Mouse (Mus musculus) limb, embryonic 11.5 days (tissue): ENCODE measurements at regions not wholly inside any gene's neighbourhood (a gene's known extent, or its start where the extent isn't known, plus 50 kb on each side); places are given as distances from the start of the nearest gene placed in this dataset.

Source experiments
- ATAC-seq: fragments of 200-750 bp; cut with Nextera tagmentation; 2 replicates; pipeline ENCODE4 v1.8.0; 2017; ENCODE audit warnings: low read depth; ENCODE audit not compliant: insufficient number of reproducible peaks, low FRiP score, low TSS enrichment
- DNase-seq: peaks from one replicate; pipeline ENCODE4 v3.0.0-alpha.2; 2015; ENCODE audit warnings: low spot score
- H3K27ac ChIP-seq: fragments of 300-500 bp; sonication (generic); replicated peaks from 2 replicates; pipeline ENCODE4 v1.5.1; 2014; ENCODE audit warnings: low read depth, mild to moderate bottlenecking, low read length
- H3K27me3 ChIP-seq: fragments of 300-500 bp; sonication (generic); 2 replicates; pipeline ENCODE4 v1.6.1; 2014; ENCODE audit warnings: mild to moderate bottlenecking, low read length, mixed read lengths; ENCODE audit not compliant: control insufficient read depth, insufficient read depth
- H3K36me3 ChIP-seq: fragments of 300-500 bp; sonication (generic); 2 replicates; pipeline ENCODE4 v1.6.1; 2014; ENCODE audit warnings: mild to moderate bottlenecking, low read length, moderate library complexity, mixed read lengths; ENCODE audit not compliant: control insufficient read depth, insufficient read depth
- H3K4me1 ChIP-seq: fragments of 300-500 bp; sonication (generic); 2 replicates; pipeline ENCODE4 v1.6.1; 2014; ENCODE audit warnings: low read length, mixed read lengths; ENCODE audit not compliant: control insufficient read depth, insufficient read depth
- H3K4me2 ChIP-seq: fragments of 300-500 bp; sonication (generic); 2 replicates; pipeline ENCODE4 v1.6.1; 2014; ENCODE audit warnings: low read depth, mild to moderate bottlenecking, moderate library complexity; ENCODE audit not compliant: severe bottlenecking
- H3K4me3 ChIP-seq: fragments of 300-500 bp; sonication (generic); 2 replicates; pipeline ENCODE4 v1.5.1; 2014; ENCODE audit warnings: low read depth, low read length
- H3K9ac ChIP-seq: fragments of 300-500 bp; sonication (generic); 2 replicates; pipeline ENCODE4 v1.6.1; 2014; ENCODE audit warnings: mild to moderate bottlenecking, low read length
- H3K9me3 ChIP-seq: fragments of 300-500 bp; sonication (generic); 2 replicates; pipeline ENCODE4 v1.6.1; 2016; ENCODE audit warnings: low read length; ENCODE audit not compliant: control insufficient read depth
- WGBS: fragments of 180-500 bp; shearing (Covaris S2); extraction: QIAGEN DNeasy Blood & Tissue Kit; methylation state at CpG from one replicate; pipeline ENCODE4 v1.1.7; 2014; 5-methylcytosine and 5-hydroxymethylcytosine counted together

DNA sequence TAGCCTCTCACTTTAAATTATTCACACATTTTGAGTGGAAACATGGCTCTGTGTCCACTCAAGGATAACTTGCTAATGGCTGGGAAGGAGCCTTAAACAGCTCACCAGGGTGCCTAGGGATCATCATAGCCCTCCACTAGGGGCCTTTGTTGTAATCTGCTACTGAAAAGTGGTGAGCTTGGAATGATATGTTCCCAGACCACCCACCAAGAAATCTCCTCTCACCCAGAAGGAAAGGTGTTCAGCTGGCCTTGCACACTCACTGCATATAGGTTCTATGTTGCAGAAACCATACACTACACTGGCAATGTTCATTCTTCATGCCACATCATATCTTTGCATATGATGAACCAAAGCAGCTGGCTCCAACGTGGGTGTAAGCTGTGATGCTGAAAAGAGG is 145.1 kb upstream of the Irx1 start:
- no peak overlapping the region for H3K4me2 ChIP-seq
- DNase-seq (no peak), ATAC-seq (no peak)
- H3K9me3 ChIP-seq: no peaks in the 10 kb centered on the region
- H3K27ac ChIP-seq: no peak overlapping the region
- no peaks in the 10 kb centered on the region for H3K27me3 ChIP-seq
- no peaks in the 10 kb centered on the region for H3K36me3 ChIP-seq
- no peak overlapping the region for H3K9ac ChIP-seq
- H3K4me1 ChIP-seq: no peaks in the 10 kb centered on the region
- H3K4me3 ChIP-seq: no peak overlapping the region
- WGBS: 89% methylated on average over 1 of the region's 1 CpGs

GRCm38 (mm10) chr13:72113942-72114341 is 150.4 kb upstream of the Irx1 start:
- H3K4me1 ChIP-seq: no peaks in the 10 kb centered on the region
- no peaks in the 10 kb centered on the region for H3K27me3 ChIP-seq
- WGBS: 87% methylated on average over 4 of the region's 4 CpGs
- no peak overlapping the region for H3K9ac ChIP-seq
- H3K27ac ChIP-seq: no peak overlapping the region
- H3K4me2 ChIP-seq: no peak overlapping the region
- no peaks in the 10 kb centered on the region for H3K9me3 ChIP-seq
- ATAC-seq (no peak), DNase-seq (no peak)
- no peaks in the 10 kb centered on the region for H3K36me3 ChIP-seq
- H3K4me3 ChIP-seq: no peak overlapping the region

GRCm38 (mm10) chr13:72114776-72115663 is 151.5 kb upstream of the Irx1 start:
- 36% methylated on average over 10 of the region's 10 CpGs for WGBS
- DNase-seq (no peak), ATAC-seq (no peak)
- H3K9ac ChIP-seq: no peak overlapping the region
- H3K27ac ChIP-seq: no peak overlapping the region
- no peak overlapping the region for H3K4me3 ChIP-seq
- no peak overlapping the region for H3K4me2 ChIP-seq
- no peaks in the 10 kb centered on the region for H3K4me1 ChIP-seq
- H3K9me3 ChIP-seq: no peaks in the 10 kb centered on the region
- no peaks in the 10 kb centered on the region for H3K36me3 ChIP-seq
- no peaks in the 10 kb centered on the region for H3K27me3 ChIP-seq

- Histone ChIP-seq H3K4me1 (no peaks in the 10 kb centered on the region), H3K36me3 (no peaks in the 10 kb centered on the region), H3K27ac (no peak overlapping the region), H3K9ac (no peak overlapping the region), H3K27me3 (no peaks in the 10 kb centered on the region), H3K9me3 (no peaks in the 10 kb centered on the region), H3K4me2 (no peak overlapping the region), H3K4me3 (no peak overlapping the region)
- ATAC-seq (no peak), DNase-seq (no peak)
- WGBS: 17% methylated on average over 7 of the region's 7 CpGs
These were observed 156.9 kb upstream of the Irx1 start for GRCm38 (mm10) chr13:72120467-72120866.

DNA sequence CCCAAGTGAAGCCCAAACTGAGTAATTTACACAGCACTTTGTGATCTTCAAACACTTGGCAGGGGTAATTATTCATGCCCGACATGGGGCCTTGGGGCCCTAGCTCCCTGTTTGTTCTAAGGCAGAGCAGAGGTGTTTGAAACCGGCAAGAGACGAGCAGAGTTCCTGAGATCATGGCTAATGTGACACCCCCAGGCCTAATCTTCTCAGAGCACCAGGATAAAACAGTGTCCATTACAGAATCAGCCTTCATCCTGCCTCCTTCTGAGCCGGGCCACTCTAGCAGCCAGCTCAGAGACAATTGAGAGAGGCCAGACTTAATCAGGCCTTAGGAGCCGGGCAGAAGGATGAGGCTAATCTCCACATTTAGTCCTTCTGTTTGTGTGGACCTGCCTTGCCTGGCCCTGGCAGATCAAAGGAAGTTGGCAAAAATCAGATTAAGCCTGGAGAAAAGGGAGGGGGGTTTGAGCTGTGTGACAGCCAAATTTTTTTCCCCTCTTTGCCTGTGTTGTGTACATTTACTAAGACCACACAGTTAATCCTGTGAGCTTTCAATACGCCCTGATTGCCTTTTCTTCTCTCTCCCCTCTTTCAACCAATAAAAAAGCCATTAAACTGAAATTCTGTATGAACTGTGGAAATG is 157.5 kb upstream of the Irx1 start:
- no peak overlapping the region for H3K27ac ChIP-seq
- no peaks in the 10 kb centered on the region for H3K9me3 ChIP-seq
- H3K4me2 ChIP-seq: no peak overlapping the region
- 6% methylated on average over 6 of the region's 6 CpGs for WGBS
- no peaks in the 10 kb centered on the region for H3K4me1 ChIP-seq
- no peaks in the 10 kb centered on the region for H3K27me3 ChIP-seq
- no peak overlapping the region for H3K4me3 ChIP-seq
- no peaks in the 10 kb centered on the region for H3K36me3 ChIP-seq
- no peak for DNase-seq
- ATAC-seq: no peak
- H3K9ac ChIP-seq: no peak overlapping the region

DNA sequence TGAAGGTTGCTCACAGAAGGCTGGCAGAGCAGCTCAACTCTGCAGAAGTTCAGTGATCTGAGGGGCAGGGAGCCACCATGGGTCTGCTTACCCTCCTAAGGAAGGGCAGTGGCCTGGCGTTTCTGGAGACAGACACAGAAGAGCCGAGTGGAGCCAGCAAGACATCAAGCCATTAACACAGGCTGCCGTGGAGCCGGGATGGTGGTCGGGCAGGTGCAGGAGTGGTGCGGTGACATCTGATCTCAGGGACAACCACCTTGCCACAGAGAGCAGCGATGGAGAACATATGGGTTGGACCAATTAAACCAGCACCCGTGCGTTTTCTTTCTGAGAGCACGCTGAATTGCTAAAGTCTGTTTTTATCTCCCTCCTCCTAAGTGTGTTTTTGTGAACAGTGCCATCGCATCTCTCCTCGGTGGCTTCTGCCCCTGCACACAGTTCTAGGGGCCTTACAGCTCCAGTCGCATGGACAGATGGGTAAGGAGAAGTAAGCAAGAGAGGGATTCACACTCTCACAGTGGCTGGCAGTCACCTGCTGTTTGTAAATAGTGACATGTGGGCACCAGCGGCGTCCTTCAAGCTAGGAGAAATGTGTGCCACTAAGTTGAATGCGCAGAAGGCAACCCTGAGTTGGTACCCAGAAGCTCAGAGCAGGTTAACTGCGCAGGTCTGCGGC is 158.2 kb upstream of the Irx1 start:
- Histone ChIP-seq H3K9ac (no peak overlapping the region), H3K36me3 (no peaks in the 10 kb centered on the region), H3K4me2 (no peak overlapping the region), H3K27me3 (no peaks in the 10 kb centered on the region), H3K27ac (no peak overlapping the region), H3K4me3 (no peak overlapping the region), H3K9me3 (no peaks in the 10 kb centered on the region), H3K4me1 (no peaks in the 10 kb centered on the region)
- WGBS: 50% methylated on average over 18 of the region's 18 CpGs
- no peak for ATAC-seq
- peak; percentile 27 for DNase-seq

DNA sequence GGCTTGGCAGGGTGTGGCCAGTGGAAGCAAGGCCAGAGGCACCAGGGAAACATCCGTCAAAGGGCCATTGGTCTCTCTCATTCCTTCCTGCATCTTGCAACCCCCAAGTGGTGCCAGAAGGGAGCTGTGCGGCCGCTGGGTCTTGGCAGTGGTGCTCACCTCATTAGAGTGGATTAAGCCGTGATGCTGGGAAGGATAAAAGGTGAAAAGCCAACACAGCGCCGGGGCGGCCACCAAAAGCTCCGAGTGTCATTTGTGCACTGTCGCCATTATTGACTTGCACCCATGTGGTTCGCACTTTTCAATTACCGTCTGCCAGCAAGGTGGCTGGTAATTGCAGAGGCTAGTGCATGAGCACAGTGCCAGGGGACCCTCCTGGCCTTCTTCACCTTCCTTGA is 158.7 kb upstream of the Irx1 start:
- ATAC-seq (no peak), DNase-seq (no peak)
- Histone ChIP-seq H3K9me3 (no peaks in the 10 kb centered on the region), H3K4me3 (no peak overlapping the region), H3K27ac (no peak overlapping the region), H3K4me2 (no peak overlapping the region), H3K36me3 (no peaks in the 10 kb centered on the region), H3K4me1 (no peaks in the 10 kb centered on the region), H3K9ac (no peak overlapping the region), H3K27me3 (no peaks in the 10 kb centered on the region)
- WGBS: 36% methylated on average over 11 of the region's 11 CpGs

- 90% methylated on average over 1 of the region's 1 CpGs for WGBS
- no peak for ATAC-seq
- H3K4me2 ChIP-seq: no peak overlapping the region
These were observed 164.8 kb upstream of the Irx1 start for GRCm38 (mm10) chr13:72128306-72128705.

More at GRCm38 (mm10) chr13:72128306-72128705, 164.8 kb upstream of the Irx1 start:
- H3K36me3 ChIP-seq: no peaks in the 10 kb centered on the region
- no peaks in the 10 kb centered on the region for H3K9me3 ChIP-seq
- H3K4me3 ChIP-seq: no peak overlapping the region
- H3K27ac ChIP-seq: no peak overlapping the region
- no peaks in the 10 kb centered on the region for H3K4me1 ChIP-seq
- no peak for DNase-seq
- H3K9ac ChIP-seq: no peak overlapping the region
- no peaks in the 10 kb centered on the region for H3K27me3 ChIP-seq
